Mouse (Mus musculus): ENCODE measurements at regions not wholly inside any gene's neighbourhood (a gene's known extent, or its start where the extent isn't known, plus 50 kb on each side); places are given as distances from the start of the nearest gene placed in this dataset.

DNA sequence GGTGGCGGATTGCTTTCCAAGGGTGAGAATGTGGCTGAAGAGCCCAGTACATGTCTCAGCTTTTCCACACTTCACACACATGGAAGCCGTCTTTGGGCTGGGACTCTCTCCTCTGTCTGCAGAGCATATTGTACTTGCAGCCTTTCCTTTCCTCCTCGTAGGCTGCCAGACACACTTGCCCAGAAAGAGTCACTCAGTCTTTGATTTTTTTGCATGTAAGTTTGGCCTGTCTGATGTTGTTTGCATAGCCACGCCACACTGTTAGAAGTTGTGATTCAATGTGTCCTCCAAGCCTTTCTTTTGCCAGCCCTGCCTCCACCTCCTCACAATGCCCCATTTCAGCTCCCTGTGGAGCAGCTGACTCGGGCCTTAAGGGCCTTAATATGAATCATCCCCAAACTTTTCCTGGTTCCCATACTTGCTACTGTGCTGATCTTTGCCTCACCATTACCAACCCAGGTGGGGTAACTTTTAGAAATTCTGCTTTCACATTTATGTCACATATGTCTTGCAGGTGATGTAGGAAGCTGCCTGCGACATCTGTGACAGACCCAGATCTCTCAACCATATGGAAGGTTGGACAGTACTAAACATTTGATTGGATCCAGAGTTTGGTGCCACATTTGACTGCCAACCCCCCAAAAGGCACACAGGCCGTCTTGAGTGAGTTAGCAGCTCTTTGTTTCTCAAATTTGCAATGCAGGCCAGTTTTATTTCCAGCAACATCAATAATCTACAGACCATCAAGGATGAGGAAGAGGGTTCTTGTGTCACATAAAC is 663.7 kb upstream of the Mms22l start:
- Histone ChIP-seq H3K4me2 (replicated peaks) (no peak overlapping the region), H3K27me3 (no peaks in the 10 kb centered on the region), H3K9me3 (no peaks in the 10 kb centered on the region), H3K9ac (replicated peaks) (no peak overlapping the region), H3K36me3 (no peaks in the 10 kb centered on the region), H3K4me3 (replicated peaks) (no peak overlapping the region), H3K27ac (no peak overlapping the region), H3K4me1 (replicated peaks) (peaks cover 3% of the 10 kb centered on the region)
- no peak for ATAC-seq
- 56% methylated on average over 7 of the region's 7 CpGs for WGBS

DNA sequence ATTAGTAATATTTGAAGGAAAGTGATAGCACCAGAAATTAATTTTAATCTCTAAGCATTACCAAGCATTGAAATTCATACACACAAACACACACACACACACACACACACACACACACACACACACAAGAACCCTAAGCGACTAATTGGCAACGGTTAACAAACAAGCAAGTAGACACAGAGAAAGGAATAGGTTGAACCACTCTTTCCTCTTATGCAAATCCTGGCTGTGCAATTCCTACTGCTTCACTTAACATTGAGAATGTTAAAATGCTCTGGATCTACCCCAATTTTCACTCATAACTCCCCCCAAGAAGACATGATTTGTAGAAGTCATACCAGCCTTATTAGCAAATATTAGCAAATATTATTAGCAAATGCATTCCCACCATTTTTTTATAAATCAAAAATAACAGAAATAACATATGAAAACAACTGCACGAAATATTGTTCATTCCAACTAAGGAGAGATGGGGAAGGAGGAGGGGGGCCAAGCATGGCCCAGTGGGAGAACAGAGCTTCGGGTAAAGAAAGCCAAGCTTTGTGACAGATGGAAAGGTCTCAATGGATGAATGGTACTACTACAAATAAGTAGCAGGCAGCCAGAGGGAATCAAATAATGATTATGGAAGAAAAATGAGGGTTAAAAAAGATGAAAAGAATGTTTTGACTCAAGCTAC is 652.5 kb upstream of the Mms22l start:
- ATAC-seq, result peak; percentile 74
- Histone ChIP-seq H3K9me3 (no peaks in the 10 kb centered on the region), H3K4me3 (replicated peaks) (no peak overlapping the region), H3K4me2 (replicated peaks) (no peak overlapping the region), H3K36me3 (no peaks in the 10 kb centered on the region), H3K27ac (0 out of 2 replicates have a peak overlapping the region, but pooled peaks have one; percentile 53), H3K4me1 (replicated peaks) (peaks cover 11% of the 10 kb centered on the region), H3K9ac (replicated peaks) (no peak overlapping the region), H3K27me3 (no peaks in the 10 kb centered on the region)
- 43% methylated on average over 4 of the region's 4 CpGs for WGBS

DNA sequence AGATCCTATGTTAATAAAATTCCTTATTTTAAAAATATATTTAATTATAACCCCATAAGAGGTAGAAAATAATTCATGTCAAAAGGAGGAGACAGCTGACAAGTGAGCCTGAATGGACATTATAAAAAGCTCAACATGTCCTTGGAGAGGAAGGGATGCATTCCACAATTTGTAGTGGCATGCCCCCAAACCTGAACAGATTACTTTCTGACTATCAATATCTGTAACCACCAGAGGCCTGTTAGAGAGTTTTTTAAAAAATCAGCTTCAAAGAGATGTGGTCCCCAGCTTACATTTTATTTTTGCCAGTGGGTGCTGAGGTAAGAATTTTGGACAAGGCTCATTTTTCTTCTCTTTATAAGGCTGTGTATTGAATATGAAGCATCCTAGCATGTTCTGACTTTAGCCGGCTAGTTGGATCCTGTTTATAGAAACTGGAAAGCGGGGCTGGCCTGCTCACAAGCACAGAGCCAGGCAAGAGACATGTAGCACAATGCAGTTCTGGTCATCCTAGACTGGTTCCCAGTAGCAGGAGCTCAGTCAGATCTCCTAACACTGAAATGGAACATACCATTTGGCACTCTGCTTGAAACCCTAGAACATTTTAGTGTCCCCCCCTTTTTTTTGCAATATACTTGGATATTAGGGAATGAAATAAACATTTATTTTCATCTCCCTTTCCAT is 651.8 kb upstream of the Mms22l start:
- Histone ChIP-seq H3K9me3 (no peaks in the 10 kb centered on the region), H3K36me3 (no peaks in the 10 kb centered on the region), H3K4me2 (replicated peaks) (no peak overlapping the region), H3K27ac (peak overlapping the region; percentile 54), H3K4me3 (replicated peaks) (no peak overlapping the region), H3K9ac (replicated peaks) (no peak overlapping the region), H3K4me1 (replicated peaks) (peaks cover 11% of the 10 kb centered on the region), H3K27me3 (no peaks in the 10 kb centered on the region)
- ATAC-seq, result no peak
- WGBS, result 59% methylated on average over 2 of the region's 2 CpGs

DNA sequence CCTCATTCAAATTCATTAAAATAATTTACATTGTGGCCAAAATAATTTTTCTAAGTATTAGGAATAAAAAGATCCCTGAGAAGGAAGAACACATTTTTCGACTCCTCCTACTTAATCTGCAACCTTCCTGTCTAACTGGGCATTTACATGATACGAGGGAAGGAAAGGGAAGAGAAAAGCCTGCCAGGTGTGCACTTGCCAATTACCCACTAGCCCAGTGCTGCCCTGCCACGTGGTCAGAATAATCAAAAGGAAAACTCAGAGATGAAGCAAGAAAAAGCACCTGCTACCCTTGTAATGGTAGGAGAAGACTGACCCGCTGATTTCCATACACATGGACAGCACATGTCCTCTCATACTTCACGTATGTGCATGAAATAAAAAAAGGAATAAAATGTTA is 651.0 kb upstream of the Mms22l start:
- Histone ChIP-seq H3K27ac (no peak overlapping the region), H3K9ac (replicated peaks) (no peak overlapping the region)
- 61% methylated on average over 5 of the region's 5 CpGs for WGBS

DNA sequence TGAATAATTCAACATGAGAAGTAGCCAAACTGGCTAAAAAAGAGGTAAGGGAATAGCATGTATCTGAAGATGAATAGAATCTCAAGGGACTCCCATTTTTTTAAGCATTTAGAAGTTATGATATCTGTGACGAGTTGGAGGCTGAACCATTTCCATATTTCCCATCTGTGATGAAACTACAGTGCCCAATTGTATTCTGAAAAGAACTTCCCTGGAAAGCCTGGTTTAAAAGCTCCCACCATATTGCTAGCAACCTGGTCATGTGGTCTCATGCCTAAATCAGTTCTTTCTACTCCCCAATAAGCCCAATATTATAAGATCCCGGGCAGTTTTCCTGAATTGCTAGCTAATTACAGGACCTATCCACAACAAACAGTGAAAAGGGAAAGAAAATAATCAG is 645.6 kb upstream of the Mms22l start:
- H3K4me2 ChIP-seq (replicated peaks), result no peak overlapping the region
- H3K9ac ChIP-seq (replicated peaks), result no peak overlapping the region
- WGBS, result 88% methylated on average over 2 of the region's 2 CpGs
- H3K27ac ChIP-seq, result no peak overlapping the region
- no peaks in the 10 kb centered on the region for H3K27me3 ChIP-seq
- H3K9me3 ChIP-seq, result no peaks in the 10 kb centered on the region
- no peaks in the 10 kb centered on the region for H3K36me3 ChIP-seq
- ATAC-seq, result no peak
- no peaks in the 10 kb centered on the region for H3K4me1 ChIP-seq (replicated peaks)
- H3K4me3 ChIP-seq (replicated peaks), result no peak overlapping the region

More for the DNA sequence above, 651.0 kb upstream of the Mms22l start:
- Histone ChIP-seq H3K9me3 (no peaks in the 10 kb centered on the region), H3K4me2 (replicated peaks) (no peak overlapping the region), H3K4me1 (replicated peaks) (peaks cover 11% of the 10 kb centered on the region), H3K27me3 (no peaks in the 10 kb centered on the region), H3K4me3 (replicated peaks) (no peak overlapping the region), H3K36me3 (no peaks in the 10 kb centered on the region)
- ATAC-seq, result no peak

DNA sequence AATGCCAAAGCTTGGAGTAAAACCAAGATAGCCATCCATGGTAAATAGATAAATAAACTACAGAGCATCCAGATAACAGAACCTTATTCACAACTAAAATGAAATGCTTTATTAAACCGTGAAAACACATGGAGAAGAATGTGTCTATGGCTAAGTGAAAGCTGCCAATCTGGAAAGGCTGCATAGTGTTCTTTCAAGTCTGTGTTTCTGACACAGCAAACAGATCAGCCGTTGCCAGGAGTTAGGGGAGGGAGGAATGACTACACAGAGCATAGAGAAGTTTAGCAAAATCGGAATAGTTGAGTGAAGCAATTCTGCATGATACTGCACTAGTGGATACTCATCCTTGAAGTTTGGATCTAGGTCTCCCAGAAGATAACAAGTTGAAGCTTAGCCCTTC is 633.8 kb upstream of the Mms22l start:
- Histone ChIP-seq H3K36me3 (no peaks in the 10 kb centered on the region), H3K27me3 (no peaks in the 10 kb centered on the region), H3K9me3 (no peaks in the 10 kb centered on the region), H3K4me2 (replicated peaks) (no peak overlapping the region), H3K4me1 (replicated peaks) (no peaks in the 10 kb centered on the region), H3K4me3 (replicated peaks) (no peak overlapping the region), H3K9ac (replicated peaks) (no peak overlapping the region), H3K27ac (no peak overlapping the region)
- ATAC-seq, result no peak
- 90% methylated on average over 3 of the region's 3 CpGs for WGBS

DNA sequence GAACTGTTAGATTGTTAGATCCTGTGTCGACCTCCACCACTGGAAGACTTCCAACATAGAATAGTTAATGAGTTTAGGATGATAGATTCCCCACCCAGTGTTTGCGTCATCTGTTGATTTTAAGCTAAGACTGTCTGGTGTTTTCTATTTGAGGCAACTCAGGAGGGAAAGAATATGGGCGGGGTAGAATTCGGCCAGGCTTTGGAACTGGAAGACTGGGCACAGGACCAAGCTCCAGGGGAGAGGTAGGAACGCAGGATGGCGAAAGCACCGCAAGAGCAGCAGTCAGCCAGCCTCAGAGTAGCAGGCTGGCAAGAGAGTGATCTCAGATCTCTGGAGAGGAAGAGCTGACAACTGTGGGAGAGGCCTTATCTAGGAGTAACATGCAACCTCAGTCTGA is 616.2 kb upstream of the Mms22l start:
- H3K36me3 ChIP-seq, result no peaks in the 10 kb centered on the region
- H3K27ac ChIP-seq, result no peak overlapping the region
- H3K27me3 ChIP-seq, result no peaks in the 10 kb centered on the region
- H3K4me3 ChIP-seq (replicated peaks), result no peak overlapping the region
- WGBS, result 89% methylated on average over 7 of the region's 7 CpGs
- no peak overlapping the region for H3K9ac ChIP-seq (replicated peaks)
- H3K4me1 ChIP-seq (replicated peaks), result no peaks in the 10 kb centered on the region
- H3K9me3 ChIP-seq, result no peaks in the 10 kb centered on the region
- ATAC-seq, result no peak
- no peak overlapping the region for H3K4me2 ChIP-seq (replicated peaks)

DNA sequence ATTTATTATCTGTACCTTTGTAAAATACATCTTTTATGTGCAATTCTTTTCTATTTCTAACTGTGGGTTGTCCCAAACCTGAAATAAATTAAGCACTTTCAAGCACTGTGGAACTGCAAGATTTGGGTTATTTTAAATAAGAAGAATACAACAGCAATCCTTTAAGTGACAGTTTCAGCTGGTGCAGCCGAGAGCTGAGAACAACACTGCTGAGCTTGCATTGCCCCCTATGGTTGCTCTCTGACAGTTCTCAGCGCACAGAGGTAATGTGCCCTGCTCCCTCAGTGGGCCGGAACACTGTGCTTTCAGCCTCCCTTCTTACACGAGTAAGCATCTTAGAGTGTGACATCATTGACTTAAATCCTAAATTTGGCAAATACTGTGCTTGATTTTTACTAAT is 582.9 kb upstream of the Mms22l start:
- Histone ChIP-seq H3K4me3 (replicated peaks) (no peak overlapping the region), H3K4me1 (replicated peaks) (peaks cover 9% of the 10 kb centered on the region; the same call in 1 of the 2 replicates), H3K9me3 (no peaks in the 10 kb centered on the region), H3K4me2 (replicated peaks) (no peak overlapping the region), H3K27me3 (no peaks in the 10 kb centered on the region), H3K36me3 (no peaks in the 10 kb centered on the region), H3K9ac (replicated peaks) (no peak overlapping the region), H3K27ac (no peak overlapping the region)
- ATAC-seq, result peak; percentile 98
- WGBS, result 4% methylated on average over 4 of the region's 4 CpGs

DNA sequence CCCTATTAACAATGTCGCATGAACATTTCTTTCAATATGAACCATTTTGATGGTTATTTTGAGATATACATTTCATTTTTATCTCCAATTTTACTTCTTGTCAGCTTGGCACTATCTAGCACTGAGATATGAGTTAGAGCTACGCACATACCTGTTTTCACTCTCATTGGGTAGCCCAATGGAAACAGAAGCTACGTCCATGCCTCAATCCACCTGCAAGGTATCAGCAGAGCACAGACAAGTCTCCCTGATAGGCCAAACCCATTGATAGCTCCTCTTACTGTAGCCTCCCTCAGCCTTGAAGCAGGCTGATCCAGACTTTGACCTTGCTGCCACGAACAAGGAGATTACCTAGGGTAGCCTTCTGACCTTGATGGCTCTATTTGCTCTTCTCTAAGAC is 582.4 kb upstream of the Mms22l start:
- Histone ChIP-seq H3K4me3 (replicated peaks) (no peak overlapping the region), H3K4me2 (replicated peaks) (no peak overlapping the region), H3K9me3 (no peaks in the 10 kb centered on the region), H3K4me1 (replicated peaks) (peaks cover 9% of the 10 kb centered on the region; the same call in 1 of the 2 replicates), H3K9ac (replicated peaks) (no peak overlapping the region), H3K36me3 (no peaks in the 10 kb centered on the region), H3K27ac (no peak overlapping the region), H3K27me3 (no peaks in the 10 kb centered on the region)
- ATAC-seq, result peak; percentile 53
- 67% methylated on average over 4 of the region's 4 CpGs for WGBS

DNA sequence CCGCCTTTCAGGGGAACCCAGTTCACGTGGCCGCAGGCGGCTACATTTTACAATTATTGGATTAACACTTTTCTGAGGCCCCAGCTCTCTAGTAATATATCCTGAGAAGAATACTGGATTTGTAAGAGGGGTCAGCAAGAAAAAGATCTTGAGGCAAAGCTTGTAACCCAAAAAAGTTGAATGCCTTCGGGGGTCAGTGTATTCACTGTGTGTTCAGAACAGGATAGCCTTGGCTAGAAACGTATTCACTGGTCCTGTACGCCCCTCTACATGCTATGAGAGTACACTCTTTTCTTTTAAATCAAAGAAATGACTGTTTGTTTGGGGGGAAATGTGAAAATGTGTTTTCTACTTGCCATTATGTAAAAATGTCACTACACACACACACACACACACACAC is 581.8 kb upstream of the Mms22l start:
- peak; percentile 51; the same call in 1 of the 2 replicates for ATAC-seq

DNA sequence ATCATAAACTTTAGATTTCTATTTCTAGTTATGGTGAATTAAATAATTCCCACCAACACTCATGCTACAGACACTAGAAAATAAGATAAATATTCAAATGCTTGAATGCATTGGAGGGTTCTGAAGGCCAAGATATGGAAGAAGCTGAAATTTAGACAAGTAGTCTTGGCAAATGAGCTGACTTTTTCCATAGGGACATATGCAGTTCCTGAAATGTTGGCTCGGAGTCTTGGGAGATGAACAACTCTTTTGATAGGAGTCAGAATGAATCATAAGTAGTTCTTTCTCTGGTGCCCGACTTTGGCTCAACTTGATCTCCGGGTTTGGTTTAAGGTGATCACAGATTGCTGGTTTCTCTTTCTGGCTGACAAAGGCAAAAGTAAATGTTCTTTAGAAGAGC is 574.7 kb upstream of the Mms22l start:
- no peak overlapping the region for H3K4me2 ChIP-seq (replicated peaks)
- H3K36me3 ChIP-seq, result no peaks in the 10 kb centered on the region
- H3K9ac ChIP-seq (replicated peaks), result no peak overlapping the region
- no peak overlapping the region for H3K27ac ChIP-seq
- no peak for ATAC-seq
- no peaks in the 10 kb centered on the region for H3K9me3 ChIP-seq
- H3K4me1 ChIP-seq (replicated peaks), result no peaks in the 10 kb centered on the region
- 92% methylated on average over 3 of the region's 3 CpGs for WGBS
- H3K27me3 ChIP-seq, result no peaks in the 10 kb centered on the region
- no peak overlapping the region for H3K4me3 ChIP-seq (replicated peaks)

More for the DNA sequence above, 581.8 kb upstream of the Mms22l start:
- H3K9ac ChIP-seq (replicated peaks), result no peak overlapping the region
- no peak overlapping the region for H3K4me3 ChIP-seq (replicated peaks)
- peaks cover 9% of the 10 kb centered on the region; the same call in 1 of the 2 replicates for H3K4me1 ChIP-seq (replicated peaks)
- no peaks in the 10 kb centered on the region for H3K9me3 ChIP-seq
- H3K4me2 ChIP-seq (replicated peaks), result no peak overlapping the region
- H3K36me3 ChIP-seq, result no peaks in the 10 kb centered on the region
- H3K27me3 ChIP-seq, result no peaks in the 10 kb centered on the region
- 51% methylated on average over 7 of the region's 7 CpGs for WGBS
- H3K27ac ChIP-seq, result no peak overlapping the region

DNA sequence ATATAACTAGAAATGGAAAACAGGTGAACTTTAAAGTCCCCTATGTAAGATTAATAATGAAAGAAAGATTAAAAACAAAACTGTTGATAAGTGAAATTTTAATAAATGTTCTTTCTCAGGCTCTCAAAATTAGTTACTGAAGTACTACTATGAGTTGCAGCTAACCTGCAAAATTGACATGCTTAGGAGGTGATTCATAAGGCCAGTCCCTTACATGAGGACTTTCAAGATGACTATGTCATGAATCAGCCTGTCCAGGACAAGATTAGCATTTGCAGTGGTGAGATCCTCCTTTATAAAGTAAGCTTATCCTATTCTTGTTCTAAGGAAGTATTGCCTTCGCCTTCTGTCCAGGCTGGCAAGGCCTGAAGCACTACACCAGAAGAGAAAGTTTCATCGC is 542.1 kb upstream of the Mms22l start:
- Histone ChIP-seq H3K4me2 (replicated peaks) (no peak overlapping the region), H3K27ac (no peak overlapping the region), H3K4me1 (replicated peaks) (no peaks in the 10 kb centered on the region), H3K9ac (replicated peaks) (no peak overlapping the region), H3K27me3 (no peaks in the 10 kb centered on the region), H3K9me3 (no peaks in the 10 kb centered on the region), H3K36me3 (no peaks in the 10 kb centered on the region), H3K4me3 (replicated peaks) (no peak overlapping the region)
- ATAC-seq, result no peak
- WGBS, result 92% methylated on average over 2 of the region's 2 CpGs

Data from midbrain, embryonic 13.5 days (tissue).